8 mouse cellular contexts compared by ENCODE assay signal in the genomic region with DNA sequence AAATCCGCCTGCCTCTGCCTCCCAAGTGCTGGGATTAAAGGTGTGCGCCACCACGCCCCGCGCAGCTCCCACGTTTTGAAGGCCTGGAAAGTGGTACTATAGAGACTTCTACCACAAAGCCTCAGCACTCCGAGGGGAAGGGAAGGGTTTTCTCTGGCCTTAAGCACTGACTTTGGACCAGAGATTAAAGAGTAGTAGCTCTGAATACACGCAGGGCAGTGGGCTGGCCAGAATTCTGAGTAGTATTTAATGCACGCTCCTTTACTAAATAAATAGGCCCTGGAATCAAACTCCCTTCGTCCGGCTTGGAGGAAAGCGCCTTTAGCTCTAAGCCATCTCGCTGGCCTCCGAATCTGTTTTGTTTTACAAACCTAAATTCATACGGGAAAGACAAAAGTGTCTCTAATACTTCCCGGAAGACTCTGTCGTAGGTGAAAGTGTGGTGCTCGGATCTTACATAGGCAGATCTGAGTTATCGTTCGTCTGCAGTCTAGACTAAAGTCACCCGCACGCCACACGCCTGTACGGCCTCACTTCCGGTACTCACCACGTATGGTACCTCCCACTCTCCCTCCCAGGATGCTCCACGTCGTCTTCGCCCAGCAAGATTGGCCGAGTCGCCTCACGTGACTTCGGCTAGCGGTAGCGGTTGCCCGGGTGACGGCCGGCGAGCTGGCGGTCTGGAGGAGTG. TPM values are rescaled to one million over a fixed set of nuclear protein-coding genes. Genes with fewer than 3 reads are reported as not detected.
A peak's percentile ranks its signal among the peaks of the same experiment; 100 is the strongest.
DNase-seq lines count a peak whose midpoint lies in the region; ATAC-seq lines count a peak whose summit lies in the region.

A gene (plus strand): TSS at position 648 of the 691 bp plus-strand sequence.

- H3K4me2 ChIP-seq in hindbrain, embryonic 13.5 days = peak within 1 kb of the TSS; percentile 84

- DNase-seq in NIH3T3 (ENCODE audit: low read depth) = peak; percentile 97
- peak; percentile 96 to 97 for DNase-seq in cerebellum, postnatal 10 days
- peak; percentile 94 to 95 for DNase-seq in frontal cortex, postnatal 14 days (ENCODE audit: low spot score in 2 of 2)
- peak; percentile 84 for DNase-seq in layer of hippocampus, postnatal 25 days (ENCODE audit: extremely low spot score in 1 of 2, low spot score in 1 of 2)
- peak; percentile 97 for DNase-seq in lung, postnatal 25 days (ENCODE audit: low spot score)
- peak; percentile 95 for DNase-seq in retina, embryonic 14.5 days (ENCODE audit: low spot score)
- DNase-seq in thymus, postnatal 4 days = peak; percentile 94

- H3K4me1 ChIP-seq in hindbrain, embryonic 13.5 days (replicated peaks) = peaks cover 24% of the 10 kb centered on the region

- peak; percentile 100 for ATAC-seq in hindbrain, embryonic 13.5 days (ENCODE audit: low FRiP score)

- peak within 1 kb of the TSS; percentile 88 for H3K4me3 ChIP-seq in hindbrain, embryonic 13.5 days

- H3K36me3 ChIP-seq in hindbrain, embryonic 13.5 days = peaks cover 4% of the 10 kb centered on the region

- WGBS in hindbrain, embryonic 13.5 days = 3% methylated on average over 40 of the region's 40 CpGs

- no peaks in the 10 kb centered on the region for H3K27me3 ChIP-seq in hindbrain, embryonic 13.5 days

- no peaks in the 10 kb centered on the region for H3K9me3 ChIP-seq in hindbrain, embryonic 13.5 days

- peak within 1 kb of the TSS; percentile 86 for H3K27ac ChIP-seq in hindbrain, embryonic 13.5 days

- H3K9ac ChIP-seq in hindbrain, embryonic 13.5 days = peak within 1 kb of the TSS; percentile 91

RNA-seq across cellular contexts. Expression of the gene that starts here (rescaled TPM):
- polyA plus RNA-seq in hindbrain, embryonic 13.5 days (2015; fragmentation: Nextera tagmentation; extraction: Ambion mirVana) = 31.9 and 34.7 TPM in 2 replicates
- total RNA-seq in layer of hippocampus, postnatal 25 days (2021) = 10 to 100 TPM; 36.6 to 39.5 TPM

Comparison
In these comparisons a context has a peak if more than half of its experiments do, and no peak if none do; other contexts are left out.
1. Peak in every context shown above with its lines: DNase-seq, ATAC-seq, H3K4me3 ChIP-seq and H3K27ac ChIP-seq.